Mouse (Mus musculus): ENCODE measurements around the gene Ptprm. TPM values are rescaled to one million over a fixed set of nuclear protein-coding genes. Genes with fewer than 3 reads are reported as not detected.

Gene Ptprm
- polyA plus RNA-seq, 1 experiment from 2014 or later = 10.3 TPM

DNA sequence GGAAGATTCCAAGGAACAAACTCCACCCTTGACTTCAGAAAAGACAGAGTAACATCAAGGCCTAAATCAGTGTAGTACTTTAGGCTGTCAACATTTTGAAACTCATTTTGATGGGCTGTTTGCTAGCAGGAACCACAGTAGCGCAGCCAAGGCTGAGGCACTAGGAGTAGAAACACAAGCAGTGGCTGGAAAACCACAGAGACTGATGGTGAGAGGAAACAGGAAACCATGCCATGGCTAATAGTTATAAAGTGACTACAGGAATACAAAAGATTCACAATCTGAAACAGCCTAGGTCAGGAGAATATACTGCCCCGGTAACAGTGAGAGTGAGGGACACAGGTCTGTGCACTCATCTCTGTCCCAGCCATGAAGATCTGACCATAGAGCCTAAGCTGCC is 165.7 kb downstream of the Ptprm start:
- no peak overlapping the region for H3K4me2 ChIP-seq (ENCODE audit: low read depth, low read length)
- no peak for DNase-seq (ENCODE audit: low spot score)

DNA sequence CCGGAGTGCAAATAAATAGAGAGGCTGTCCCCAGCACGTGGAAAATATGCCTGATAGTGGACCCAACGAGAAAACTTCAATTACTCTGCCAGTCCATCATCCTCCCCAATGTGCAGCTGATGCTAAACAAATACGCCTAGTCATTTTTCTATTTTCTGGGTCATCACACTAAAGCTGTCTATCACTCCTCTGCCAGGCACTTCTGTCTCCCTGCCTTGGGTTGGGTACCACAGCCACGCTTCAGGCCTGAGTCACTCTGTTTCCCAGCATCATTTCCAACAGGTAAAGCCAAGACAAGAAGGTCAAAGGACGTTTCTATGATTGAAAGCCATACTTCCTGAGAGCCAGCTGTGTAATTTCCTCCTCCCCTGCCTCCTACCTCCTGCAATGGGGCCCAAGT is 167.4 kb downstream of the Ptprm start:
- Histone ChIP-seq H3K36me3 (replicated peaks; ENCODE audit: control insufficient read depth, insufficient read depth, low read depth, low read length) (no peaks in the 10 kb centered on the region), H3K9me3 (replicated peaks; ENCODE audit: control insufficient read depth, low read length) (no peaks in the 10 kb centered on the region), H3K4me1 (ENCODE audit: control insufficient read depth, insufficient read depth, low read length) (no peaks in the 10 kb centered on the region), H3K4me3 (ENCODE audit: low read depth, low read length) (no peak overlapping the region), H3K9ac (replicated peaks; ENCODE audit: low read length) (no peak overlapping the region), H3K27ac (replicated peaks; ENCODE audit: low read depth, low read length) (no peak overlapping the region), H3K4me2 (ENCODE audit: low read depth, low read length) (no peak overlapping the region), H3K27me3 (ENCODE audit: control insufficient read depth, insufficient read depth, low read length) (no peaks in the 10 kb centered on the region)
- ATAC-seq (replicated peaks; ENCODE audit: insufficient number of reproducible peaks, low FRiP score, low TSS enrichment, low read depth) = no peak
- whole genome bisulfite sequencing = 67% methylated on average over 6 of the region's 6 CpGs
- DNase-seq (ENCODE audit: low spot score) = no peak

More for the DNA sequence above, 165.7 kb downstream of the Ptprm start:
- Histone ChIP-seq H3K27ac (replicated peaks; ENCODE audit: low read depth, low read length) (no peak overlapping the region), H3K9ac (replicated peaks; ENCODE audit: low read length) (no peak overlapping the region), H3K27me3 (ENCODE audit: control insufficient read depth, insufficient read depth, low read length) (no peaks in the 10 kb centered on the region), H3K36me3 (replicated peaks; ENCODE audit: control insufficient read depth, insufficient read depth, low read depth, low read length) (no peaks in the 10 kb centered on the region), H3K9me3 (replicated peaks; ENCODE audit: control insufficient read depth, low read length) (no peaks in the 10 kb centered on the region), H3K4me3 (ENCODE audit: low read depth, low read length) (no peak overlapping the region), H3K4me1 (ENCODE audit: control insufficient read depth, insufficient read depth, low read length) (no peaks in the 10 kb centered on the region)
- no peak for ATAC-seq (replicated peaks; ENCODE audit: insufficient number of reproducible peaks, low FRiP score, low TSS enrichment, low read depth)
- 93% methylated on average over 2 of the region's 2 CpGs for WGBS

DNA sequence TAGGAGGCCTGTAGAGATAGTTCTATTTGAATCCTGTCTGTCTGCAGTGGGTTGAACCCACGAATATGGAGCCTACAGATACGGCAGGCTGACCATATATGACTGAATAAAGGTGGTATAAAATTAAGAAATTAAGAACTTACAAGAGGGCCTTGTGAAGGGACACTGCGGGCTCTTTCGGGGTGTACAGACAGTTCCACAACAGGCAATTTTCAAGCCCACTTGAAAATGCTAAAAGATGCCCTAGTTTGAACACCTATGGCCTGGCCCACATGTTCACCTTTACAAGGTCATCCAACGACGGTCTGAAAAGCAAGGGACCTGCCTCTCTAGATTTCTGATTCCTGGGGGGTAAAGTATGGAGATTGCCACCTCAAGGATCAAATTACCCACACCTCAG is 168.3 kb downstream of the Ptprm start:
- ATAC-seq (replicated peaks; ENCODE audit: insufficient number of reproducible peaks, low FRiP score, low TSS enrichment, low read depth) (no peak), DNase-seq (ENCODE audit: low spot score) (no peak)
- WGBS = 87% methylated on average over 6 of the region's 6 CpGs

DNA sequence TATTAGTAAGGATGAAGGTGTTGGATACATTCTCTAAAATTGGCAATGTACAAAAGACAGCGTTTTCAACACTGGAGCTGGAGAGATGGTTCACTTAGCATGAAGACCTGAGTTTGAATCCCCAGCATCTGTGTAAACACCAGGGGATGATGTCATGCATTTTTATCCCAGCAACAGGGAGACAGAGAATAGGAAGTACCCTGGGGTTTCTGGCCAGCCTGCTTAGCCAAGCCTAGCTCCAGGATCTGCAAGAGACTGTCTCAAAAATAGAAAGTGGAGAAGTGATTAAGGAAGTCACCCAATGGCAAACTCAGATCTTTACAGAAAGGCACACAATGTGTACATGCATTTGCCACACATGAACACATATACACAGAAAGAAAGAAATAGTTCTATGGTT is 174.8 kb downstream of the Ptprm start:
- Histone ChIP-seq H3K4me3 (ENCODE audit: low read depth, low read length) (no peak overlapping the region), H3K27ac (replicated peaks; ENCODE audit: low read depth, low read length) (no peak overlapping the region), H3K9me3 (replicated peaks; ENCODE audit: control insufficient read depth, low read length) (no peaks in the 10 kb centered on the region), H3K36me3 (replicated peaks; ENCODE audit: control insufficient read depth, insufficient read depth, low read depth, low read length) (no peaks in the 10 kb centered on the region), H3K4me1 (ENCODE audit: control insufficient read depth, insufficient read depth, low read length) (no peaks in the 10 kb centered on the region), H3K4me2 (ENCODE audit: low read depth, low read length) (no peak overlapping the region), H3K9ac (replicated peaks; ENCODE audit: low read length) (no peak overlapping the region), H3K27me3 (ENCODE audit: control insufficient read depth, insufficient read depth, low read length) (no peaks in the 10 kb centered on the region)
- 50% methylated on average over 1 of the region's 1 CpGs for WGBS
- DNase-seq (ENCODE audit: low spot score) = no peak
- no peak for ATAC-seq (replicated peaks; ENCODE audit: insufficient number of reproducible peaks, low FRiP score, low TSS enrichment, low read depth)

More for the DNA sequence above, 168.3 kb downstream of the Ptprm start:
- no peaks in the 10 kb centered on the region for H3K36me3 ChIP-seq (replicated peaks; ENCODE audit: control insufficient read depth, insufficient read depth, low read depth, low read length)
- H3K27me3 ChIP-seq (ENCODE audit: control insufficient read depth, insufficient read depth, low read length) = no peaks in the 10 kb centered on the region
- H3K4me1 ChIP-seq (ENCODE audit: control insufficient read depth, insufficient read depth, low read length) = no peaks in the 10 kb centered on the region
- H3K4me2 ChIP-seq (ENCODE audit: low read depth, low read length) = no peak overlapping the region
- no peak overlapping the region for H3K4me3 ChIP-seq (ENCODE audit: low read depth, low read length)
- H3K9me3 ChIP-seq (replicated peaks; ENCODE audit: control insufficient read depth, low read length) = no peaks in the 10 kb centered on the region
- H3K27ac ChIP-seq (replicated peaks; ENCODE audit: low read depth, low read length) = no peak overlapping the region
- H3K9ac ChIP-seq (replicated peaks; ENCODE audit: low read length) = no peak overlapping the region

DNA sequence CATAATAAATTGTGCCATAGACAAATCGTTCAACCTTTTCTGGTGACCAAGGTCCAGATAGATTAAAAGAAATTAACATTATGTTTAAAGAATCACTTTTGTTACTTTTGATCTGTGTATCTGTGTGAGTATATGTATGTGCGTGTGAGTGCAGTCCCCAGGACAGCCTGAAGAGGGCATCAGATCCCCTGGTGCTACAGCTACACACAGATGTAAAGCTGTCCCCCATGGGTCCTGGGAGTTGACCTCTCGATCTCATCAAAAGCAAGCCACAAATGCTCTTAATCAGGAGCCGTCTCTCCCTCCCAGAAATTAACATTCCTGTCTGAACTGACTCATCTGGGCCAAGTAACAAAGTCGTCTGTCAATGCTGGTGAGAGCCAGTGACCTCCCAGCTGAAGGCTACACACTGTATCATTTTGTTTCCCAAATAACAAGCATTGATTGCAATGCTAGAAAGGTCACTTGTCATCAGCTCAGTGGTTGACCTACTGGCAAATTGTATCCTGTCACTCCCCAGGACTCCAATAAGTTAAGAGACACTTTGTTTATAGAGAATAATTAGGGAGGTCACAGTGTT is 175.5 kb downstream of the Ptprm start:
- Histone ChIP-seq H3K4me1 (ENCODE audit: control insufficient read depth, insufficient read depth, low read length) (no peaks in the 10 kb centered on the region), H3K9ac (replicated peaks; ENCODE audit: low read length) (no peak overlapping the region), H3K4me2 (ENCODE audit: low read depth, low read length) (no peak overlapping the region), H3K27me3 (ENCODE audit: control insufficient read depth, insufficient read depth, low read length) (no peaks in the 10 kb centered on the region), H3K27ac (replicated peaks; ENCODE audit: low read depth, low read length) (no peak overlapping the region), H3K36me3 (replicated peaks; ENCODE audit: control insufficient read depth, insufficient read depth, low read depth, low read length) (no peaks in the 10 kb centered on the region), H3K4me3 (ENCODE audit: low read depth, low read length) (no peak overlapping the region), H3K9me3 (replicated peaks; ENCODE audit: control insufficient read depth, low read length) (no peaks in the 10 kb centered on the region)
- ATAC-seq (replicated peaks; ENCODE audit: insufficient number of reproducible peaks, low FRiP score, low TSS enrichment, low read depth) (no peak), DNase-seq (ENCODE audit: low spot score) (no peak)
- WGBS = 47% methylated on average over 5 of the region's 5 CpGs

DNA sequence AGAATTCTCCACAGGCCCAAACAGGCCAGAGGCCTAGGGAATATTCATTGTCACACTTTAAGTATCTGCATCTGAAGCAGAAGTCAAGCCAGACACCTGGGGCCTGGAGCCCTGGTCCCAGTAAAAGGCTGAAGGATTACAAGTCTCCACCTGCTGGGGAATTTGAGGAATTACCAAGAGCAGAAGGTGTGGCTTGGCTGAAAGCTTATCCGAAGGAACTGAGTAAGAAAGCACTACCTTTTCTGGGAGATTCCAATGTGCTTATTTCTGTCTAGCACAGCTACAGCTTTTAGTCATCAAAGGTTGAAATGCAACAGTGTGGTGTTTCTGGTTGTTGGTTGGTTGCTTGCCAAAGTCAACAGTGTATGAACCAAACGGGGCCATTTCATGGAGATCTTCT is 178.4 kb downstream of the Ptprm start:
- H3K9ac ChIP-seq (replicated peaks; ENCODE audit: low read length) = no peak overlapping the region
- ATAC-seq (replicated peaks; ENCODE audit: insufficient number of reproducible peaks, low FRiP score, low TSS enrichment, low read depth) = 0 out of 2 replicates have a peak, but pooled peaks have one; percentile 44
- peak; percentile 71 for DNase-seq (ENCODE audit: low spot score)
- 74% methylated on average over 2 of the region's 2 CpGs for WGBS
- no peaks in the 10 kb centered on the region for H3K36me3 ChIP-seq (replicated peaks; ENCODE audit: control insufficient read depth, insufficient read depth, low read depth, low read length)
- H3K27ac ChIP-seq (replicated peaks; ENCODE audit: low read depth, low read length) = no peak overlapping the region
- no peak overlapping the region for H3K4me3 ChIP-seq (ENCODE audit: low read depth, low read length)
- no peaks in the 10 kb centered on the region for H3K27me3 ChIP-seq (ENCODE audit: control insufficient read depth, insufficient read depth, low read length)
- H3K9me3 ChIP-seq (replicated peaks; ENCODE audit: control insufficient read depth, low read length) = no peaks in the 10 kb centered on the region
- H3K4me1 ChIP-seq (ENCODE audit: control insufficient read depth, insufficient read depth, low read length) = no peaks in the 10 kb centered on the region
- no peak overlapping the region for H3K4me2 ChIP-seq (ENCODE audit: low read depth, low read length)

DNA sequence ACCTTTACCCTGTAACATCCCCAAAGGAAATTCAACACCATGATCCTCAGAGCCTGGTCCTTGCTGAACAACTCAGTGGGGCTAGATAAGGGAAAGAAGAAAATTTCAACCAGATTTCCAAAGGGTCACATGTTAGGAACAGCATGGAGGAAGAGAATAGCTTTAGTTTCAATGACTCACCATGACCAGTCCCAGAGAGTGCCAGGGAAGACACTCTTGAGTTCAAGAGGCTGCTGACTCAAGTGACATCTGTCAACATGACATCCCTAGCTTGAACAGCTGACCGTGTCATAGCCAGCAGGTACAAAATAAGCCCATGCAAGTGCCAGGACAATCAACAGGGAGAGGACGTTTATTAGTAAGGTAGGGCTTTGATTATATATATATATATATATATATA is 182.9 kb downstream of the Ptprm start:
- WGBS = 87% methylated on average over 2 of the region's 2 CpGs
- no peaks in the 10 kb centered on the region for H3K9me3 ChIP-seq (replicated peaks; ENCODE audit: control insufficient read depth, low read length)
- H3K4me1 ChIP-seq (ENCODE audit: control insufficient read depth, insufficient read depth, low read length) = no peaks in the 10 kb centered on the region
- H3K4me2 ChIP-seq (ENCODE audit: low read depth, low read length) = no peak overlapping the region
- H3K27ac ChIP-seq (replicated peaks; ENCODE audit: low read depth, low read length) = no peak overlapping the region
- H3K4me3 ChIP-seq (ENCODE audit: low read depth, low read length) = no peak overlapping the region
- no peaks in the 10 kb centered on the region for H3K36me3 ChIP-seq (replicated peaks; ENCODE audit: control insufficient read depth, insufficient read depth, low read depth, low read length)
- DNase-seq (ENCODE audit: low spot score) (no peak), ATAC-seq (replicated peaks; ENCODE audit: insufficient number of reproducible peaks, low FRiP score, low TSS enrichment, low read depth) (no peak)
- H3K27me3 ChIP-seq (ENCODE audit: control insufficient read depth, insufficient read depth, low read length) = no peaks in the 10 kb centered on the region
- H3K9ac ChIP-seq (replicated peaks; ENCODE audit: low read length) = no peak overlapping the region

DNA sequence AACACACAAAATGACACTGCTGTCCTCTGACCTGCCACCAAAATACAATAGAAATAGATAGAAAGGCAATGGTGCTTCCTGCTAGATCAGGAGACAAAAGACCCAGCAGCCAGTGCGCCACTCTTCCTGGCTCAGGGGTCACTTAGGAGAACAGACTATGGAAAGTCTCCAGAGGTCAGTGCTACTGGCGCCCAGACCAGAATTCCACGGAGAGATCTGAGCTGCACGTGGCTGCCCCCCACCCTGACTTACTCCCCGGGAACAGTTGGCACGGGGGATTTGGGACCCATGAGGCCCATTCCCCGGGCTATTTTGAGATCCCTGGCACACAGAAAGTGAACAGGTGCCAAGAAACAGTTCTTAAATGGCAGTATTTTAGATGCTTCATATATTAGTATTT is 183.6 kb downstream of the Ptprm start:
- WGBS = 76% methylated on average over 7 of the region's 7 CpGs
- H3K27ac ChIP-seq (replicated peaks; ENCODE audit: low read depth, low read length) = no peak overlapping the region

More for the DNA sequence above, 183.6 kb downstream of the Ptprm start:
- Histone ChIP-seq H3K9ac (replicated peaks; ENCODE audit: low read length) (no peak overlapping the region), H3K36me3 (replicated peaks; ENCODE audit: control insufficient read depth, insufficient read depth, low read depth, low read length) (no peaks in the 10 kb centered on the region), H3K9me3 (replicated peaks; ENCODE audit: control insufficient read depth, low read length) (no peaks in the 10 kb centered on the region), H3K4me3 (ENCODE audit: low read depth, low read length) (no peak overlapping the region), H3K4me1 (ENCODE audit: control insufficient read depth, insufficient read depth, low read length) (no peaks in the 10 kb centered on the region), H3K4me2 (ENCODE audit: low read depth, low read length) (no peak overlapping the region), H3K27me3 (ENCODE audit: control insufficient read depth, insufficient read depth, low read length) (no peaks in the 10 kb centered on the region)
- ATAC-seq (replicated peaks; ENCODE audit: insufficient number of reproducible peaks, low FRiP score, low TSS enrichment, low read depth) (no peak), DNase-seq (ENCODE audit: low spot score) (no peak)
